Mouse (Mus musculus) kidney, postnatal 10 days (tissue): ENCODE data around the gene Ngdn.
"Not testable (repeated sequence)": the region's sequence is repeated elsewhere in the genome, so short reads cannot be mapped to it uniquely, and the experiment has no call there.

Experiments
- DNase-seq: peaks from one replicate; pipeline ENCODE4 v3.0.0; 2021; ENCODE audit warnings: mixed read lengths

The Ngdn gene

DNA sequence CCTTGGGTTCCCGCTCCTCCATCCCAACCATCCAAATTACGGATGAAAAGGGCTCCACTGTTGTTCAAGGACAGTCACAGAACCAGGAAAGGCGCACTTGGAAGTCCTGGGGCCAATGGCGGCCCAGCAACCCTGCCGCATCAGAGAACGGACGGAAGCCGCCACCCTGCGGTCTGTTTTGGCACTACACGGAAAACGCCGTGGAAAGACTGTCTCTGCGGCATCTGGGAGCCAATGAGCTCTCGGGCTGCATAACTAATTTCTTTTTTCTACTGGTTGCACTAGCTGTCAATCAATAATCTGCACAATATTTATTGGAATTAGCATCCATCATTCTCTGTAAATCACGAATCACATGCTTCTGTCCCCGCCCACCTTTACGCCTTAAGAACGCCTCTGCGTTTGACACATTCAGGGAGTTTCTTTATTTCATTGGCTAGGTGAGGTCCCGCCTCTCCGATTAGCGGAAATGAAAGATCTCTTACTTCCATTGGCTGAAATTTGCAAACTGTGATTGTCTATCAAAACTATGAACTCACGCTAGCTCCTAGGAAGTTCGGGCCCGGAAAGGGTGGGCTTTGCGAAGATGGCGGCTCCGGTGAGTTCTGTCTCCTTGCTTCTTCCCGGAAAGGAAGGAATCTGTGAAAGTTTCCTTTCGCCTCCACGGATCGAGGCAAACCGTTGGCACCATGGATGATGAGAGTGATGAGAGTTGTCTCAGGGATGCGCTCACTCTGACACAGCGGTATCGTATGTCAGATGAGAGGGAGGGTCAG lies at the start of gene Ngdn:
Gene Ngdn, plus strand, starts transcription at position 464 of the 776 bp plus-strand sequence.
- peak; percentile 99 for DNase-seq

DNA sequence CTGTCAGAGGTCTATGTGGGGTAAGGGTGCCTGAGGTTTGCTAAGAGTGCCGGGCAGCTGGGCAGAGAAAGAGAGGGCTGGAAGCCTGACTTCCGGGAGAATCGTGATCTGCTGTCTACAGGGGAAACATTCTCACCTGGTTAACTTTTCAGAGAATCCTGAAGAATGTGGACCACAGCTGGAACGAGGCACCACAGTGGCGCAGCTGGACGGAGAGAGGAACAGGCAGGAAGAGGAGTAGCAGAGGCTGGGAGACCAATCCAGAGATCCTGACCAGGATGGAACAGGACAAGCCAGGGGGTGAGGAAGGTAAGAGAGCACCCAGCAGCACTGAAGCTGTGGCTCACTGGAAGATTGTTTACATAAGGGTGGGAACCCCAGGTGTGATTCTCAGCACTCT lies 49.6 kb upstream of the Ngdn start:
- DNase-seq, result no peak

DNA sequence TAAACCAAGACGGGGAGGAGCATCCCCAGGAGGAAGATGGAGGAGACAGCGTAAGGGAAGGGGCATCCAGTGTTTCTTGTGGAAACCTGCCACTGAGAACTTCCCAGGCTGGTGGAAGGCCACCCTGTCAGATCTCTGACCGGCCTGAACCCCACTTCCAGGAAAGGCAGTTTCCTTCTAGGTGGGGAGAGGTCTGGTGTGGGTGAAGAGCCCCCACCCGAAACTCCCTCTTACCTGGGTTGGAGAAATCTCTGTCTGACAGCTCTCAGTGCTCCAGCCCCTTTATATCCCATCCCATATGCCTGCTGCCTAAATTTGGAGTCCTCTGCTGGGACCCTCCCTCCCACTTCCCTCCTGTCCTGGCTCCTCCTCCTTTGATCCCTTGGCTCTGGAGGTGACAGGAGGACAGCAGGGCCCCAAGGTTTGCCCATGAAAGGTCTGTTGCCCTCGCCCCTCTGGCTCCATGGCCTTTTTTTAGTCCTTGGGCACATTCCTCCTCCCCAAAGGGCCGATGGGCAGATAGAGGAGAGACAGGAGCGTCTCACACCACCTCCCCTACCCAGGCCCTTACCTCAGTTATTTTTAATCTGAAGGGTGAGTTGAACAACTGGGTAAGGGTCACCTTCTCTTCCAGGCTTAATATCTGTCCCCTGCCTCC lies 48.8 kb upstream of the Ngdn start, which contains the start of gene Myh6:
Gene Myh6, minus strand, starts transcription at position 608 of the 658 bp plus-strand sequence.
- no peak for DNase-seq

DNA sequence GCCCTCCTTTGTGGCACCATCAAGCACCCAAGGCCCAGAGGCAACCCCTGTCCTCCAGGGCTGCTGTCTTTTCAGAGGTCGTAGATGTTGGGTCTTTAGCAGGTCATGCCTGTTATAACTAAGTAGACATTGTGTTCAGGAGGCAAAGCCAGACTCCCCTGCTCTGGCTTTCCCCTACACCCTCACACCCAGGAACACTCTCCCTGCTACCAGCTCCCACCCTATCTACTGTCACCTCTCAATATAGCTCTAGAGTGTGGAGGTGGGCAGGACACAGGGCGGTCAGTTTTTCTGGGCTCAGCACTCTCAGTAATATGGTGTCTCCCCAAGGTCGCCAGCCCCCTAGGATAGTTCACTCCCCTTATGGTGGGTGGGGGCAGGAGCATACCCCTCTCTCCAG lies 47.4 kb upstream of the Ngdn start:
- no peak for DNase-seq

DNA sequence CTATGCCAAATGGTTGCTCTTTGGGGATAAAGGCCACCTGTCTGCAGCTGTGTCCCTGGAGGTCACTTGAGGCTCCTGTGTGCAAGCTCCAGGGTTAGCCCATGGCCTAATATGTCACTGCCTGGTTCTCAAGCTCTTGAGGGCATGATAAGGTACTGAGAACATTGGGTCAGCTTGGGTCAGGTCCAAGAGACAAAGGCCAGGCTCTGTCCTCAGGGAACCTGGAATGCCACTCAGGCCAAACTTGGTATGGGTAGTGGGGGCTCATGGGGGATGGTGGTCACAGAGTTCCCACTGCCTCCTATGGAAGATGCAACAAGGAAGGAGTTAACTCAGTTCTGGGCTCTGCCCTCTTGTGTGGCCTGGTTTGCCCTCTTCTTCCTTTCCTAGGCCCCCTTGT lies 46.9 kb upstream of the Ngdn start:
- DNase-seq, result no peak

DNA sequence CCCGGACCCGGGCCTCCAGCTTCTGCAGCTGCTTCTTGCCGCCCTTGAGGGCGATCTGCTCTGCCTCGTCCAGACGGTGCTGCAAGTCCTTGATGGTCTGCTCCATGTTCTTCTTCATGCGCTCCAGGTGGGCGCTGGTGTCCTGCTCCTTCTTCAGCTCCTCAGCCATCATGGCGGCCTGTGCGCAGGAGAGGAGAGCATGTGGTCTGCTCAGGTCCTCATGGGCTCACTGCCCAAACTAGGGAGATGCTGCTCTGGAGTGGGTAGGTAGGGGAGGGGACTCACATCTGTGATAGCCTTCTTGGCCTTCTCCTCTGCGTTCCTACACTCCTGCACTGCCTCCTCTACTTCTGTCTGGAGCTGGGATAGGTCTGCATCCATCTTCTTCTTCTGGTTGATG lies 42.5 kb upstream of the Ngdn start:
- DNase-seq, result not testable (repeated sequence)

DNA sequence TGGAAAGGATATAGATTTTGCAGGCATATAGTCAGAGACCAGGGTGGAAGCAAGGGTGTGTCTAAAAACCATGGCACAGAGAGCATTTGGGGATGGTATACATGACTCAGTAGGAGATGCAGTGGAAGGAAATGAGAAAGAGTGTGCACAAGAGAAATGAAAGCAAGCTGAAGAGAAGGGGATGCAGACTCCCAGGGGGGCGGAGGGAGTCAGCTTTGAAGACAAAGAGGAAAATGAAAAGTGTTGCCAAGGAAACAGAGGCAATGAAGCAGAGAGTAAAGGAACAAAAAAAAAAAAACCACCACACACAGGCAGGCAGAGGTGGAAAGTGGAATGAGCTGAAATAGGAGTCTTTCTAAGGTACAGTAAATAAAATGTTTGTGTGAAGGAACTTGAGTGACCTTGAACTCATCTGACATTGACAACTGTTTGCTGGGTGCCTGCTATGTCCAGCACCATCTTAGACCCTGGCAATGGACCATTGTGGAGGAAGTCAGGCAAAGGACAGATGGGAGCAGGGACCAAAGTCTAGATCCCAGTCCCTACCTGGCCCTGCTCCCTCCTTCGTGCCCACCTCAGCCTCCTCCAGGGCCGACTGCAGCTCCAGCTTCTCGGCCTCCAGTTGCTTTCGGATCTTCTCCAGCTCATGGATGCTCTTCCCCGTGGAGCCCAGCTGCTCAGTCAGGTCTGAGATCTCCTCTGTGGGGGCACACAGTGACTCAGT lies 41.0 kb upstream of the Ngdn start:
- no peak for DNase-seq

DNA sequence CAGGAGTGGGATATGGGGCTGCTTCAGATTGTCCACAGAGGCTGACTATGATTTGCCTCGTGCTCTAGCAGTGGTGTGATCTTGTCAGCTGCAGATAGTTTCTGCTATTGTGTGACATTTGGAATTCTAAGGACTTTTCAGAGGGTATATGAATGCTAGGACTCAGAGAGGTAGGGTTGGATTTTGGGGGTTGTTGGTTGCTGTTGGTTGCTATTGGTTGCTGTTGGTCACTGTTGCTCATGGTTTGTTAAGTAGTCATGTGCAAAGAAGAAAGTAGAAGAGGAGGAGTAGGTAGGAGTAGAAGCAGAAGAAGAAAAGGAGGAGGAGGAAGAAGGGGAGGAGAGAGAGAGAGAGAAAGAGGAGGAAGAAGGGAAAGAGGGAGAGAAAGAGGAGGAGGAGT lies 38.6 kb upstream of the Ngdn start, which contains the start of gene Gm17428:
Gene Gm17428, plus strand, starts transcription at position 301 of the 400 bp plus-strand sequence.
- DNase-seq, result no peak

DNA sequence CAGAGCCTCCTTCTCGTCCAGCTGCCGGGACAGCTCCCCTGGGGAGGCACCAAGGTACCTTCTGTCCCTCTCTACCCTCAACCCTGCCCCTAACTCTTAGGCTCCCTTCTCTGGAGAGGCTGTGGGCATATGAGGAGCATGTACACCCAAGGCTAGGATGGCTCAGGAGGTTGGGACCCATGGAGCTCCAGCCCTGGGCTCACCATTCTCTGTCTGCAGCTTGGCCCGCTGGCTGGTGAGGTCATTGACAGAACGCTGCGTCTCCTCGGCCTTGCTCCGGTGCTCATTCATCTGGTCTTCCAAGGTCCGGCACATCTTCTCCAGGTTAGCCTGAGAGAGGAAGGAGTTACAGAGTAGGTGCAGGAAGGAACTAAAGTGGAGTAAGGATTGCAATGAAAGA lies 36.6 kb upstream of the Ngdn start:
- no peak for DNase-seq

DNA sequence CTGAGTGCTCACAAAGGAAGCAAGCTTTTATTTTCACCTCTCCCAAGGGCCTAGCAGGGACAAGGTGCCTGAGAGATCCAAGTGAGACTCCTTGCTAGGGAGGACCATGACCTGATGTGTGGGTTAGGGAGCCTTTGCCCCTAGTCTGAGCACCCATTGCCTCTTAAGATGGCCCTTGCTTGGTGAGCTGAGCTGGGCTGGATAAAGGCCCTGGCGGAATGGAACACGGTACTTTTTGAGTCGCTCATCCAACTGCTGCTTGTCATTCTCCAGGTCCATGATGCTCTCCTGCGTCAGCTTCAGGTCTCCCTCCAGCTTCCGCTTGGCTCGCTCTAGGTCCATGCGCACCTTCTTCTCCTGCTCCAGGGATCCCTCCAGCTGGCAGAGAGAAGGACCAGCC lies 33.3 kb upstream of the Ngdn start:
- DNase-seq, result no peak

DNA sequence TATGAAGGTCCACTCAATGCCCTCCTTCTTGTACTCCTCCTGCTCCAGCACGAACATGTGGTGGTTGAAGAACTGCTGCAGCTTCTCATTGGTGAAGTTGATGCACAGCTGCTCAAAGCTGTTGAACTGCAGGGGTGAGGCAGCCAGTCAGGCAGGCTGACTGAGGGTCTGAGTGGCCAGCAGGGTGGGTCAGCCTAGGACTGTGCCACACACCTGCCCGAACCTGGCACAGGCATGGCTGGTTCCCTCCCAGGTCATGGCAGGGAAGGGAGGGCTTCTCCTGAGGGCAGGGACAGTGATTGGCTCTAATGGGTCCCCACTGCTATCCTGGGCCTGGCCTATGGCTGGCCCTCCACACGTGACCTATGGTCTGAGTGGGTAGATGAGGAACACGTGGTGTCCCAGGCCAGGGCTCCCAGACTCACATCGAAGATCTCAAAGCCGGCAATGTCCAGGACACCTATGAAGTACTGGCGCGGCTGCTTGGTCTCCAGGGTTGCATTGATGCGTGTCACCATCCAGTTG lies 26.8 kb upstream of the Ngdn start:
- DNase-seq, result not testable (repeated sequence)

DNA sequence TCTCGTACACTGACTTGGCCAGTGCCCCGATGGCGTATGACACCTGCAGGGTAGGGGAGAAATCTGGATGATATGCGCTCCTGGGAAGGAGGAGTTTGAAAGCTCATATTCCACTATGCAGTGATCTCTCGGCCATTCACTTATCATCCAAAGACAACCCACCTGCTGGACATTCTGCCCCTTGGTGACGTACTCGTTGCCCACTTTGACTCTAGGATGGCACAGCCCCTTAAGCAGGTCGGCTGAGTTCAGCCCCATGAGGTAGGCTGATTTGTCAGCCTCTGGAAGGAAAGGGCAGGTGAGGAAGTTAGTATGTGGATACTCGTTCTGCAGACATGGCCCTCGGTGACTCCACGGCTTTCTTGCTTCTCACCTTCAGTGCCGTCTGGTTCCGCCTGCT lies 26.4 kb upstream of the Ngdn start:
- DNase-seq, result no peak

DNA sequence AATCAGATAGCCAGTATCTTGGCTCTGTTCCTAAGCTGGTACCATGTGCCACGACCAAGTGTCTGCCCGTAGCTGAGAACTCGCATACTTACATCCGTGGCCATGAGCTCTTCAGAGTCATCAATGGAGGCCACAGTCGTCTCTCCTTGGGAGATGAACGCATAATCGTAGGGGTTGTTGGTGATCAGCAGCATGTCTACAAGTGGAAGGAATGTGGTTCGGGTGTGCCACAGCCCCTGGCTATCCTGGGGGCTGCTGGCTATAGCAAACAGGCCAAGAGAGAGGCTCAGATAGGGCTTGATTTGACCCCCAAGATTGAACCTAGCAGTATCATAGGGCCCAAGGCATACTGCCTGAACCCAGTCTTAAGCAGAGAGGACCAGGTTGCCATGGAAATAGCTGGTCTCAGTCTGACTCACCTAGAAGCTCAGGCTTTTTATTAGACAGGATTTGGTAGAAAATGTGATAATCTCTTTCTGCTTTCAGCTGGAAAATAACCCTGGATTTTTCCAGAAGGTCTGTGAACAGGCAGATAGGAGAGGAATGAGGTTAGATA lies 25.3 kb upstream of the Ngdn start:
- no peak for DNase-seq

DNA sequence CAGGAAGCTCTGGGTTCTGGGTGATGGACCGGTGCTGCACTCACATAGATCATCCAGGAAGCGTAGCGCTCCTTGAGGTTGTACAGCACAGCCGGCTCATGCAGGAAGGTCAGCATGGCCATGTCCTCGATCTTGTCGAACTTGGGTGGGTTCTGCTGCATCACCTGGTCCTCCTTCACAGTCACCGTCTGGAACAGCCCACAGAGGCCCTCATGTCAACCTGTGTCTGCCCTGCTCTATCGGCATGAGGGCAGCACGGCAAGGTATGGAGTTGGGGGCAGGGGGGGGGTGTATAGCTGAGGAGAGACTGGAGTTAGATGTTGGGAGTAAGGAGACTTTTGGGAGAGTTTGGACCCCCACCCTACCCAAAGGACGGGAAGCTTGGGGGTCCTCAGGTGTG lies 23.1 kb upstream of the Ngdn start:
- DNase-seq, result no peak

DNA sequence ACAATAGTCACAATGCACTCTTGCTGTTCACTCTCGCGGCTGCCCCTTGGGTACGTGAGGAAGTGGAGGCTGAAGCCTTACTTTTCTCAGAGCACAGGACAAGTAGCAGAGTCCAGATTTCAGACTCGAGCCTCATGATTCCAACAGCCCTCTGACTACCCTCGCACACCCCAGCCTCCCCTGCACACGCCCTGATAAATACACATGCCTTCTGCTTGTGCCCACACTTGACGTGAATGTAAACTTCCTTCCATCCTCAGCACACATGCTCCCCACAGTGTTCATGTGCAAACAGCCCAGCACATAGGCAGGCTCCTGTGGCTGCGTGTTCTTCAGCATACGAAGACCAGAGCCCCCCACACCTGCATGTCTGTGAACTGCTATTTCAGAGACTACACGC lies 21.6 kb upstream of the Ngdn start:
- DNase-seq, result no peak

DNA sequence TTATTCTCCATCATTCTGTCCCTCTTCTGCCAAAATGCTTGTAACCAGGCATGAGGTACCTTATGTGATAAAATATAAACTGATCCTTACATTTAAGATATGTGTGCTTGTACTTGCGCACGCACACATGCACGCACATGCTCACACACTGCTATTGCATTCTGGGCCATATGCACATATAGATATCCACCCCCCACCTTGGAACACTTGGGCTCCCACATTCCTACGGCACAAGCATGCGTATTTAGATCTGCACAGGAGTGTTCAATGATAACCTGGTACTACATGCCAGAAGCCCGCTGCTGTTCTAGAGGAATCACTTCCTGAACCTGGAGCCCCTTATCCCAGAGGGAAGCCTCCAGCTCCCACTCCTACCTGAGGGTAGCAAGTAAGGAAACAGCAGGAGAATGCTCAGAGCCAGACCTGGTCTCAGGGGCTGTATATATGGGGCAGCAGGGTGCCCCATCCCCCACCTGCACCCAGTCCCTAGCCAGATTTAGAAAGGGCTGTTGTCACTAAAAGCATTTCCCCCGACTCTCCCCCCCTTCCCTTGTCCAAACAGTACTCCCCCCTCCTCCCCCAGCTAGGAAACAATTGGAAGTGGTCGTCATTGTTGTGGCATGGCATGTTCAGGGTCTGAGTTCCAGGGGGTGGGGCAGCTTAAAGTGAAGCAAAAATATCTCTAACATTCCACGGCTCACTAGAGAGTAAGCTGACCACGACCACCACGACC lies 21.0 kb upstream of the Ngdn start, which contains the start of gene Myh7:
Gene Myh7, minus strand, starts transcription at position 491 of the 733 bp plus-strand sequence.
- DNase-seq, result no peak

DNA sequence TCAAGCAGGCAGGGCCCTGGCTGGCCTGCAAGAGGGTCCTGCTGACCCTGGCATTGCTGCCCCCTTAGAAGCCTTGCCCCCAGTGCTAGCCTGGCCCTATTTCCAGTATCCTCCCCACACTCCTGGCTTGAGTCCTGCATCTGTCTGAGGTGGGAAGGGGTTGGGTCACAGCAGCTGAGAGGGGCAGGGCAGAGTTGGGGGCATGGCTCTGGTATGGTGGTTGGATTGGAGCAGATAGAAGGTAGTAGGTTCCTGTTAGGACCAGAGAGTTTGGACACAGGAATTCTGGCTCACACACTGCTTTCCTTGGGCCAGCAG lies 20.4 kb upstream of the Ngdn start:
- no peak for DNase-seq

DNA sequence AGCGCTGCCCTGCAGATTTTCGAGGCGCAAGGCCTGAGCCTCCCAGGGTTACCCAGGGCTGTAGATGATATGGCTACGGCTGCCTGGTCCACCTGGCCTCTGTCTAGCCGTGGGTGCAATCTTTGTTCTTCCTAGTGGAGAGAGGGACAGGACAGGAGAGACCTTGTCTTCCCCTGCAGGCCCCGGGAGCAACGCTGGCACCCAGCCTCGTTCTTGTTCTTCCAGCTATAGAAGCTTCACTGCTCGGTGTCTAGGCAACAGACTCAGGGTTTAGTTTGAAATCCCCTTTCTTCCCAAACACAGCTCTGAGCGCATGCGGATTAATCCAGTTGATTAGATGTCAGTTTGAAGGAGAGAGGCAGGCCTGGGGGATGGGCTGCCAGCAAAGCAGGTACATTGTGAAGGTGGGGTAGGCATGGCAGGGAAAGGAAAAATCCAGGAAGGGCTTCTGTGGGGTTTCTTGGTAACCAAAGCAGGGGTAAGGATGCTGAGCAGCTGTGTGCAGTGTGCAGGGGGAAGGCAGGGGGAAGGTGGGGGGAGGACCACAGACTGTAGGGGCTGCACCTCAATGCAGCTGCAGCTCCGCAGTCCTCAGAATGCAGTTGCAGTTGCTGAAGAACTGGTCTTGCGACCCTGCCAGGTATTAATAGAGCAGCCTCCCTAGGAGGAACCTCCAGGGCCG lies 19.7 kb upstream of the Ngdn start:
- DNase-seq, result no peak

DNA sequence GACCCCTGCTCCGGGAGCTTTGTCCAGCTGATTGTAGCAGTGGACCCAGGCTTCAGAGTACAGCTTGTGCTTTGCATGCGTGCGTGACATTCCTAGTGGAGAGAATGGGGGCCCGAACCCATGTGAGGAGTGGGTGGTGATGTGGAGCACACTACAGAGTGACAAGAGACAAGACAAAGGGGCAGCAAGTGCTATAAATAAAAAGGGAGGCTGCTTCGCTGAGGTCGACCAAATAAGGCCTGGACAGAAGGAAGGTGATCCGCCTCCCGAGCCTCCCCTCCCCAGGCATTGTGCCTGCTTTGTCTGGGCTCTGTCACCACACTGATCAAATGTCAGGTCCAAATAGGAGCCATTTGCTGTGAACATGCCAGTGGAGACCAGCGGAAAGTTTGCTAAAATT lies 18.5 kb upstream of the Ngdn start:
- no peak for DNase-seq

DNA sequence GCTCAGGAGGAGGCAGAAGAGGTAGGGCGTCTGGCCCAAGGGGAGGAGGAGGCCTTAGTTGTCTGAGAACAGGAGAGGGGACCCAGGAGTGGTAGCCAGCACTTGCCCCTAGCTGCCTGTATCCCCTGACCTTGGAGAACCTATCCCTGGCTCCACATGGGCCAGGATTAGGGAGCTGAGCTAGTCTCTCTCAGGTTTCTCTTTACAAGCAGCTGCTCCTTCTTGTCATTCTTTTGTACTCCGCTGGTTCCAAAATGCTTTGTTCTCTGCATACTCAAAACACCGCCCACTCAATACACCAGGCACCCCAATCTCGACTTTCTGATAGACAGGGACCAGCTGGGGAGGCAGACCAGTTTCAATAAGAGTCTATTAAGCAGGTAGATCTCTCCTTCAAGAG lies 18.0 kb upstream of the Ngdn start:
- no peak for DNase-seq

DNA sequence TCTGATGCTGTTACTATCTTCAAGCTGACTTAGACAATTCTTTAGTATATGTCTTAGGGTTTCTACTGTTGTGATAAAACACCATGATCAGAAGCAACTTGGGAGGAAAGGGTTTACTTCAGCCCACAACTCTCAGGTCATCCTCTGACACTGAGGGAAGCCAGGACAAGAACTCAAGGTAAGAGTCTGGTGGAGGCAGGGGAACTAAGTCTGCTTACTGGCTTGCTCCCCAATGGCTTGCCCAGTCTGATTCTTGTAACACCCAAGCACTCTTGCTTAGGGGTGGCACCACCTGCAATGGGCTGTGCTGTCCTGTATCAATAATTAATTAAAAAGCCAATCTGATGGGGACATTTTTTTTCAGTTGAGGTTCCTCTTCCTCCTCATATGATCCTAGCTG lies 16.6 kb upstream of the Ngdn start:
- no peak for DNase-seq

DNA sequence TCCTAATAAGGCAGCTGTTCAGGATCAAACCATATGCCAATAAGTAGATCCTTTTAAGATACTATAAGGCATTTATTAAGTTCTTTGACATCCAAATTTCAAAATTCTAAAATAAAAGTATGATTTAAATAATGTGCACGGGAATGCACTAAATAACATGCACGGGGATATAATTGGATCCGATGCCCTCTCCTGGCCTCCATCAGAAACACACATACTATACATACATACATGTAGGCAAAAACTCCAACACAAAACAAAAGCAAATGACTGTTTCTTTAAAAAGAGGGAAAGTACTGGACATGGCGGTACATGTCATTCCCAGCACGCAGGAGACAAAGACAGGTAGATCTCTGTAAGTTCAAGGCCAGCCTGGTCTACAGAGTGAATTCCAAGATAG lies 15.4 kb upstream of the Ngdn start:
- not testable (repeated sequence) for DNase-seq
